Mouse (Mus musculus) megakaryocyte-erythroid progenitor cell, adult 5 weeks (primary cell): ENCODE measurements around the gene Lmtk2. TPM values are rescaled to one million over a fixed set of nuclear protein-coding genes. Genes with fewer than 3 reads are reported as not detected.

ENCODE experiments used
- polyA plus RNA-seq: library from polyadenylated mRNA; stranded (reverse); fragments of >175 nt; gene quantifications from 2 replicates; pipeline ENCODE4 v1.2.3, GENCODE M21; 2012

The Lmtk2 gene
- 7.1 and 9.3 TPM in 2 replicates for polyA plus RNA-seq

GRCm38 (mm10) chr5:144100149-144100935, at the start of gene Lmtk2:
Lmtk2 (plus strand) TSS chr5:144100436.

GRCm38 (mm10) chr5:144189950-144190583, 89.8 kb downstream of the Lmtk2 start, which contains the start of gene Bhlha15:
Bhlha15 (plus strand) TSS chr5:144190286.

GRCm38 (mm10) chr5:144223503-144223862, 123.2 kb downstream of the Lmtk2 start, which contains the start of gene Tecpr1:
Tecpr1 (minus strand) TSS chr5:144223615.

Other genes with a start within 250 kb of the Lmtk2 start
- 0.14 TPM in 1 of 2 replicates, not detected in the other for gene Ankrd61, start 202.8 kb upstream of the Lmtk2 start, polyA plus RNA-seq
- 44.1 and 49.6 TPM in 2 replicates for gene Aimp2, start 190.6 kb upstream of the Lmtk2 start, polyA plus RNA-seq
- 1.5 and 1.9 TPM in 2 replicates for gene Pms2, start 190.5 kb upstream of the Lmtk2 start, polyA plus RNA-seq
- not detected in 2 replicates for gene Gm42421, start 172.3 kb upstream of the Lmtk2 start, polyA plus RNA-seq
- not detected in 2 replicates for gene Rsph10b, start 167.4 kb upstream of the Lmtk2 start, polyA plus RNA-seq
- gene Ccz1, start 85.6 kb upstream of the Lmtk2 start, polyA plus RNA-seq, result 56.6 and 57.9 TPM in 2 replicates
- gene Ocm, start 73.8 kb upstream of the Lmtk2 start, polyA plus RNA-seq, result not detected in 2 replicates
- 1.7 and 3.1 TPM in 2 replicates for gene Bhlha15, start 89.8 kb downstream of the Lmtk2 start, polyA plus RNA-seq
- gene Tecpr1, start 123.2 kb downstream of the Lmtk2 start, polyA plus RNA-seq, result 8.7 and 9.2 TPM in 2 replicates
- gene Bri3, start 144.0 kb downstream of the Lmtk2 start, polyA plus RNA-seq, result 42.7 and 45.4 TPM in 2 replicates